Mouse (Mus musculus) liver, adult 2 months (tissue): ENCODE data around the gene Srsf4. TPM values are rescaled to one million over a fixed set of nuclear protein-coding genes. Genes with fewer than 3 reads are reported as not detected.

Source experiments
- DNase-seq: peaks from one replicate; pipeline ENCODE4 v3.0.0-alpha.2; 2011; ENCODE audit warnings: low read depth, low spot score; ENCODE audit errors: extremely low read depth
- H3K27ac ChIP-seq: fragments of 200-500 bp; replicated peaks from 2 replicates; pipeline ENCODE4 v1.5.1; 2012; ENCODE audit warnings: low read depth, mild to moderate bottlenecking, control low read depth, inconsistent platforms, low read length; ENCODE audit not compliant: insufficient read depth
- H3K27me3 ChIP-seq: fragments of 200-500 bp; 2 replicates; pipeline ENCODE4 v1.6.1; 2012; ENCODE audit warnings: mild to moderate bottlenecking, moderate library complexity, low read length, inconsistent platforms; ENCODE audit not compliant: control insufficient read depth, insufficient read depth
- H3K36me3 ChIP-seq: fragments of 200-500 bp; 2 replicates; pipeline ENCODE4 v1.6.1; 2012; ENCODE audit warnings: low read length, inconsistent platforms; ENCODE audit not compliant: control insufficient read depth, insufficient read depth
- H3K4me1 ChIP-seq: fragments of 200-500 bp; 2 replicates; pipeline ENCODE4 v1.6.1; 2011; ENCODE audit warnings: low read length; ENCODE audit not compliant: control insufficient read depth, insufficient read depth
- H3K4me3 ChIP-seq: fragments of 200-500 bp; 2 replicates; pipeline ENCODE4 v1.5.1; 2011; ENCODE audit warnings: low read depth, mild to moderate bottlenecking, control low read depth, low read length, moderate library complexity; ENCODE audit not compliant: insufficient read depth
- H3K79me2 ChIP-seq: fragments of 200-500 bp; 2 replicates; pipeline ENCODE4 v1.6.1; 2012; ENCODE audit warnings: inconsistent platforms, mild to moderate bottlenecking, low read length, moderate library complexity; ENCODE audit not compliant: control insufficient read depth, insufficient read depth
- H3K9ac ChIP-seq: fragments of 200-500 bp; 2 replicates; pipeline ENCODE4 v1.6.1; 2012; ENCODE audit warnings: low read depth, mild to moderate bottlenecking, control low read depth, inconsistent platforms, low read length
- CTCF ChIP-seq: fragments of 200-500 bp; IDR thresholded peaks from 2 replicates; pipeline ENCODE4 v1.5.1; 2011; ENCODE audit warnings: low read depth, low read length, control low read depth
- POLR2A ChIP-seq: fragments of 200-500 bp; IDR thresholded peaks from 2 replicates; pipeline ENCODE4 v1.6.1; 2011; ENCODE audit warnings: low read length, control low read depth; ENCODE audit not compliant: insufficient read depth; ENCODE audit errors: extremely low read depth
- WGBS: fragments of 180-500 bp; shearing (Covaris S2); methylation state at CpG from one replicate; pipeline ENCODE4 v1.1.7; 2018; 5-methylcytosine and 5-hydroxymethylcytosine counted together
- polyA plus RNA-seq: library from polyadenylated mRNA; depleted of rRNA; stranded (reverse); fragments of >200 nt; gene quantifications from 2 replicates; pipeline ENCODE4 v1.2.3, GENCODE M21; 2012
- total RNA-seq: library from RNA; depleted of rRNA; stranded (reverse); fragments of >200 nt; gene quantifications from 2 replicates; pipeline ENCODE4 v1.2.3, GENCODE M21; 2014

The Srsf4 gene
- total and polyA plus RNA-seq, 2 experiments = 15.9 to 19.0 TPM

- H3K9ac ChIP-seq = no peak overlapping the region
- H3K27ac ChIP-seq = no peak overlapping the region
- no peak for TF ChIP-seq POLR2A
- TF ChIP-seq CTCF = peak; percentile 99
- H3K36me3 ChIP-seq = peaks cover 7% of the 10 kb centered on the region; the same call in 1 of the 2 replicates
- 52% methylated on average over 15 of the region's 15 CpGs for WGBS
- H3K4me3 ChIP-seq = no peak overlapping the region
- H3K27me3 ChIP-seq = no peaks in the 10 kb centered on the region
- H3K4me1 ChIP-seq = no peaks in the 10 kb centered on the region
- DNase-seq = peak; percentile 59
- H3K79me2 ChIP-seq = no peaks in the 10 kb centered on the region
Observed at GRCm38 (mm10) chr4:131860492-131861340, 12.7 kb upstream of the Srsf4 start.

GRCm38 (mm10) chr4:131861341-131861739, 12.1 kb upstream of the Srsf4 start:
- Histone ChIP-seq H3K27me3 (no peaks in the 10 kb centered on the region), H3K36me3 (peaks cover 7% of the 10 kb centered on the region; the same call in 1 of the 2 replicates), H3K4me1 (no peaks in the 10 kb centered on the region), H3K9ac (no peak overlapping the region), H3K4me3 (no peak overlapping the region), H3K27ac (no peak overlapping the region), H3K79me2 (no peaks in the 10 kb centered on the region)
- no peak for DNase-seq
- 87% methylated on average over 4 of the region's 4 CpGs for WGBS
- TF ChIP-seq CTCF = no peak
- no peak for TF ChIP-seq POLR2A

- H3K4me3 ChIP-seq = peak overlapping the region; percentile 60
- peaks cover 30% of the 10 kb centered on the region for H3K4me1 ChIP-seq
- 2% methylated on average over 11 of the region's 11 CpGs for WGBS
- H3K79me2 ChIP-seq = peaks cover 23% of the 10 kb centered on the region; the same call in 1 of the 2 replicates
- DNase-seq = no peak
- H3K9ac ChIP-seq = peak overlapping the region; percentile 75
- TF ChIP-seq POLR2A (no peak), CTCF (no peak)
- no peaks in the 10 kb centered on the region for H3K36me3 ChIP-seq
- H3K27ac ChIP-seq = peak overlapping the region; percentile 80
- no peaks in the 10 kb centered on the region for H3K27me3 ChIP-seq
Observed at GRCm38 (mm10) chr4:131872672-131873292, 635 bp upstream of the Srsf4 start.

- DNase-seq = no peak
Observed at GRCm38 (mm10) chr4:131874169-131874536, 736 bp downstream of the Srsf4 start.

GRCm38 (mm10) chr4:131874567-131874966, 1.1 kb downstream of the Srsf4 start:
- no peaks in the 10 kb centered on the region for H3K36me3 ChIP-seq
- peak overlapping the region; percentile 99 for H3K27ac ChIP-seq
- H3K9ac ChIP-seq = peak overlapping the region; percentile 100
- DNase-seq = no peak
- H3K79me2 ChIP-seq = peaks cover 36% of the 10 kb centered on the region
- H3K4me3 ChIP-seq = peak overlapping the region; percentile 78
- TF ChIP-seq POLR2A (no peak), CTCF (no peak)
- H3K27me3 ChIP-seq = no peaks in the 10 kb centered on the region
- peaks cover 28% of the 10 kb centered on the region for H3K4me1 ChIP-seq
- 2% methylated on average over 11 of the region's 11 CpGs for WGBS

More at GRCm38 (mm10) chr4:131874169-131874536, 736 bp downstream of the Srsf4 start:
- no peaks in the 10 kb centered on the region for H3K27me3 ChIP-seq
- H3K4me1 ChIP-seq = peaks cover 28% of the 10 kb centered on the region
- H3K9ac ChIP-seq = peak overlapping the region; percentile 100
- peaks cover 32% of the 10 kb centered on the region for H3K79me2 ChIP-seq
- H3K36me3 ChIP-seq = no peaks in the 10 kb centered on the region
- TF ChIP-seq POLR2A (no peak), CTCF (no peak)
- under 1% methylated on average over 20 of the region's 20 CpGs for WGBS
- H3K4me3 ChIP-seq = peak overlapping the region; percentile 78
- H3K27ac ChIP-seq = peak overlapping the region; percentile 99

GRCm38 (mm10) chr4:131875242-131875641, 1.8 kb downstream of the Srsf4 start:
- 29% methylated on average over 3 of the region's 3 CpGs for WGBS
- no peaks in the 10 kb centered on the region for H3K27me3 ChIP-seq
- H3K4me1 ChIP-seq = peaks cover 30% of the 10 kb centered on the region
- H3K79me2 ChIP-seq = peaks cover 40% of the 10 kb centered on the region
- DNase-seq = no peak
- H3K9ac ChIP-seq = peak overlapping the region; percentile 48
- no peak for TF ChIP-seq POLR2A
- TF ChIP-seq CTCF = no peak
- peak overlapping the region; percentile 78 for H3K4me3 ChIP-seq
- H3K36me3 ChIP-seq = no peaks in the 10 kb centered on the region
- H3K27ac ChIP-seq = peak overlapping the region; percentile 33
